Mouse (Mus musculus): ENCODE results near the gene Tnks2. TPM values are rescaled to one million over a fixed set of nuclear protein-coding genes. Genes with fewer than 3 reads are reported as not detected.

The Tnks2 gene
- polyA plus RNA-seq, 1 experiment = 20.4 TPM

- no peak overlapping the region for H3K4me3 ChIP-seq (replicated peaks; ENCODE audit: control insufficient read depth, low read depth, low read length)
- H3K4me1 ChIP-seq (ENCODE audit: control insufficient read depth, insufficient read depth, low read length) = no peaks in the 10 kb centered on the region
- TF ChIP-seq POLR2A (IDR thresholded peaks at IDR 0.05; ENCODE audit: borderline replicate concordance, control insufficient read depth, low read depth, low read length) (no peak), CTCF (IDR thresholded peaks at IDR 0.05; ENCODE audit: control insufficient read depth, insufficient read depth, low read length) (no peak)
- WGBS = 73% methylated on average over 1 of the region's 1 CpGs
- H3K27ac ChIP-seq (ENCODE audit: control insufficient read depth, insufficient read depth, low read depth, low read length, poor library complexity) = no peak overlapping the region
Measured at GRCm38 (mm10) chr19:36940064-36940463, 106.0 kb downstream of the Tnks2 start.

Other genes with a start within 250 kb of the Tnks2 start
- 0.70 and 2.0 TPM in 2 replicates for gene Ppp1r3c, start 97.6 kb upstream of the Tnks2 start, polyA plus RNA-seq (2011; ENCODE audit: insufficient read depth, insufficient read length, low replicate concordance, missing spikeins)
- not detected in 2 replicates for gene Fgfbp3, start 85.4 kb downstream of the Tnks2 start, polyA plus RNA-seq (2011; ENCODE audit: insufficient read depth, insufficient read length, low replicate concordance, missing spikeins)
- gene Btaf1, start 91.8 kb downstream of the Tnks2 start, polyA plus RNA-seq (2011; ENCODE audit: insufficient read depth, insufficient read length, low replicate concordance, missing spikeins) = 11.1 and 11.4 TPM in 2 replicates

All from bone marrow, adult 2 months (tissue).